Mouse (Mus musculus): ENCODE data around the gene Olfr1475. TPM values are rescaled to one million over a fixed set of nuclear protein-coding genes. Genes with fewer than 3 reads are reported as not detected.
"Not testable (repeated sequence)": the region's sequence is repeated elsewhere in the genome, so short reads cannot be mapped to it uniquely, and the experiment has no call there.

Olfr1475 gene
- not detected in 2 replicates for polyA plus RNA-seq (2015; fragmentation: Nextera tagmentation; extraction: Ambion mirVana)

DNA sequence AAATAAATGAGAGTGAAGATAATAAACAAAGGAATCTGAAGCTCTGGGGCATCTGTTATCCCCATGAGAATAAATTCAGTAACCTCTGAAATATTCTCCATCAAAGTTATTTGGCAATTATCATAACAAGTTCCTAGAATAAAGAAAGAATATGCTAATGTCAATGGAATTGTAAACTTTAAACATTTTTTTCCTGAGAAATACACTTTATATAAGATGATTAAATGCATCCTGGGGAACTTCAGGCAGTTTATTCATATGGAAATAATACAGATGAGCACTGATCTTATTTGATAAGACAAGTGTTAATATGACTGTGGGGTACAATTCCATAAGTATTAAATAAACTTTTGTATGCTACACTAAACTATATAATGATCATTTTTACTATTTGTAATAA, at the start of gene Olfr1475:
Olfr1475 (minus strand) TSS at position 101 of the 400 bp plus-strand sequence.
- Histone ChIP-seq H3K36me3 (ENCODE audit: insufficient read depth, low read length) (no peaks in the 10 kb centered on the region), H3K4me3 (ENCODE audit: low read depth, low read length) (no peak within 1 kb of the TSS), H3K4me2 (replicated peaks; ENCODE audit: low read depth, low read length) (no peak within 1 kb of the TSS), H3K9ac (replicated peaks; ENCODE audit: low read depth) (no peak within 1 kb of the TSS), H3K4me1 (ENCODE audit: insufficient read depth, low read depth, low read length) (no peaks in the 10 kb centered on the region), H3K9me3 (ENCODE audit: low read length) (no peaks in the 10 kb centered on the region), H3K27ac (ENCODE audit: low read length) (no peak within 1 kb of the TSS), H3K27me3 (replicated peaks; ENCODE audit: insufficient read depth, low read length) (no peaks in the 10 kb centered on the region)
- ATAC-seq (no peak), DNase-seq (ENCODE audit: low spot score) (no peak)
- no peak for TF ChIP-seq CTCF (IDR thresholded peaks at IDR 0.05)
- no peak for TF ChIP-seq EP300 (IDR thresholded peaks at IDR 0.05)

- 0 out of 2 replicates have a peak, but pooled peaks cover 2% of the 10 kb centered on the region for H3K9me3 ChIP-seq (ENCODE audit: low read length)
- ATAC-seq (no peak), DNase-seq (ENCODE audit: low spot score) (no peak)
- H3K27me3 ChIP-seq (replicated peaks; ENCODE audit: insufficient read depth, low read length), result no peaks in the 10 kb centered on the region
- no peak within 1 kb of the TSS for H3K4me3 ChIP-seq (ENCODE audit: low read depth, low read length)
- WGBS, result 73% methylated on average over 2 of the region's 2 CpGs
- TF ChIP-seq EP300 (IDR thresholded peaks at IDR 0.05) (no peak), CTCF (IDR thresholded peaks at IDR 0.05) (no peak)
- no peaks in the 10 kb centered on the region for H3K4me1 ChIP-seq (ENCODE audit: insufficient read depth, low read depth, low read length)
- H3K27ac ChIP-seq (ENCODE audit: low read length), result no peak within 1 kb of the TSS
- no peak within 1 kb of the TSS for H3K9ac ChIP-seq (replicated peaks; ENCODE audit: low read depth)
- H3K4me2 ChIP-seq (replicated peaks; ENCODE audit: low read depth, low read length), result no peak within 1 kb of the TSS
- no peaks in the 10 kb centered on the region for H3K36me3 ChIP-seq (ENCODE audit: insufficient read depth, low read length)
Observed at GRCm38 (mm10) chr19:13527613-13528012, 47.6 kb upstream of the Olfr1475 start, which contains the start of gene Olfr1480. TSS of gene Olfr1480 (plus strand) at chr19:13527913.

- H3K36me3 ChIP-seq (ENCODE audit: insufficient read depth, low read length), result no peaks in the 10 kb centered on the region
- no peak within 1 kb of the TSS for H3K4me2 ChIP-seq (replicated peaks; ENCODE audit: low read depth, low read length)
- H3K27me3 ChIP-seq (replicated peaks; ENCODE audit: insufficient read depth, low read length), result no peaks in the 10 kb centered on the region
- no peaks in the 10 kb centered on the region for H3K9me3 ChIP-seq (ENCODE audit: low read length)
- no peak within 1 kb of the TSS for H3K4me3 ChIP-seq (ENCODE audit: low read depth, low read length)
- no peak within 1 kb of the TSS for H3K9ac ChIP-seq (replicated peaks; ENCODE audit: low read depth)
- no peak within 1 kb of the TSS for H3K27ac ChIP-seq (ENCODE audit: low read length)
- ATAC-seq (no peak), DNase-seq (ENCODE audit: low spot score) (no peak)
- no peaks in the 10 kb centered on the region for H3K4me1 ChIP-seq (ENCODE audit: insufficient read depth, low read depth, low read length)
- no peak for TF ChIP-seq EP300 (IDR thresholded peaks at IDR 0.05)
- TF ChIP-seq CTCF (IDR thresholded peaks at IDR 0.05), result no peak
- 53% methylated on average over 3 of the region's 3 CpGs for WGBS
Observed at GRCm38 (mm10) chr19:13500246-13500645, 20.2 kb upstream of the Olfr1475 start, which contains the start of gene Olfr1477. TSS of gene Olfr1477 (plus strand) at chr19:13500546.

GRCm38 (mm10) chr19:13469265-13469664, 10.7 kb downstream of the Olfr1475 start, which contains the start of gene Olfr1474:
TSS of gene Olfr1474 (plus strand) at chr19:13469565.
- not testable (repeated sequence) for H3K4me2 ChIP-seq (replicated peaks; ENCODE audit: low read depth, low read length); H3K36me3 ChIP-seq (ENCODE audit: insufficient read depth, low read length); DNase-seq (ENCODE audit: low spot score); H3K27ac ChIP-seq (ENCODE audit: low read length); H3K27me3 ChIP-seq (replicated peaks; ENCODE audit: insufficient read depth, low read length); H3K9ac ChIP-seq (replicated peaks; ENCODE audit: low read depth); ATAC-seq; H3K4me1 ChIP-seq (ENCODE audit: insufficient read depth, low read depth, low read length); H3K9me3 ChIP-seq (ENCODE audit: low read length); H3K4me3 ChIP-seq (ENCODE audit: low read depth, low read length)
- 63% methylated on average over 4 of the region's 4 CpGs for WGBS

DNA sequence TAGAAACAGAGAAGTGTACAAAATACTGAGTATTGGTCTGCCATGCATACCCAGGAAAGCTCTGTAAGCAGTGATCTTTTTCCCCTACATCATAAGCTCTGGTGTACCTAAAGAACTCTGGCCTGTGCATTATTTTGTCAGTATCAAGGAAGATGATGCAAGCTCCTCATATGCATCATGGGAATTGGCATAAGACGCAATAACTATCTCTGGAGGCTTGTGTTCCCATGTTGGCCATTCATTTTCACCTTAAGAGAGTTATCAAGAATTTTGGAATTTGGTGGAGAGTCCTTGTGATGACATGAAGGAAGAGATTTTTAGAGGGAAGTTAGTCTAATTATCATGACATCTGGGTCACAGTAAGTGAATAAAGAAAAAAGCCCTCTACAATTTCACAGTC, 24.0 kb downstream of the Olfr1475 start, which contains the start of gene Olfr1472:
Olfr1472 (minus strand) TSS at position 101 of the 400 bp plus-strand sequence.
- H3K36me3 ChIP-seq (ENCODE audit: insufficient read depth, low read length), result no peaks in the 10 kb centered on the region
- no peak for ATAC-seq
- H3K9me3 ChIP-seq (ENCODE audit: low read length), result no peaks in the 10 kb centered on the region
- WGBS, result 73% methylated on average over 1 of the region's 1 CpGs
- no peak for TF ChIP-seq EP300 (IDR thresholded peaks at IDR 0.05)
- TF ChIP-seq CTCF (IDR thresholded peaks at IDR 0.05), result no peak
- H3K27me3 ChIP-seq (replicated peaks; ENCODE audit: insufficient read depth, low read length), result no peaks in the 10 kb centered on the region
- no peak within 1 kb of the TSS for H3K27ac ChIP-seq (ENCODE audit: low read length)
- DNase-seq (ENCODE audit: low spot score), result no peak
- no peaks in the 10 kb centered on the region for H3K4me1 ChIP-seq (ENCODE audit: insufficient read depth, low read depth, low read length)
- no peak within 1 kb of the TSS for H3K9ac ChIP-seq (replicated peaks; ENCODE audit: low read depth)
- no peak within 1 kb of the TSS for H3K4me2 ChIP-seq (replicated peaks; ENCODE audit: low read depth, low read length)
- no peak within 1 kb of the TSS for H3K4me3 ChIP-seq (ENCODE audit: low read depth, low read length)

DNA sequence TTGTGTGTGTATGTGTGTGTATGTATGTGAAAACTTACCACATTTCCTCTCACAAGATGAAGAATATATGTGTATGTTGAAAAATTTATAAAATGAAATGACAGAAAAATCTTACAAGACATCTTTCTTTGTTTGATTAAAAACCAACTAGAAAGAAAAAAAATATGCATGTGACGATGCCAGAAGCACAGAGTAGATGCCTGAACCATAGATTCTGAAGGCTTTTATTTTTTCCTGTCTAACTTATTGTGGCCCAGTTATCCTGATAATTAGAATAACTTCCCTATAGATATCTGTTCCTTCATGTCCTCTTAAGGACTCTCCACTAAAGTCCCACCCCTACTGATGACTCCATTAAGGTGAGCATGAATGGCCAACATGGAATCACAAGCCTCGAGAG, 36.9 kb downstream of the Olfr1475 start, which contains the start of gene Olfr1471:
Olfr1471 (plus strand) TSS at position 301 of the 400 bp plus-strand sequence.
- H3K27me3 ChIP-seq (replicated peaks; ENCODE audit: insufficient read depth, low read length); H3K9me3 ChIP-seq (ENCODE audit: low read length); ATAC-seq; DNase-seq (ENCODE audit: low spot score); H3K4me3 ChIP-seq (ENCODE audit: low read depth, low read length); H3K36me3 ChIP-seq (ENCODE audit: insufficient read depth, low read length); H3K27ac ChIP-seq (ENCODE audit: low read length); H3K4me1 ChIP-seq (ENCODE audit: insufficient read depth, low read depth, low read length); H3K4me2 ChIP-seq (replicated peaks; ENCODE audit: low read depth, low read length); H3K9ac ChIP-seq (replicated peaks; ENCODE audit: low read depth): not testable (repeated sequence)
- WGBS, result 48% methylated on average over 2 of the region's 2 CpGs

Other genes starting within 250 kb of the Olfr1475 start
- gene Olfr1463, start 248.9 kb downstream of the Olfr1475 start, polyA plus RNA-seq (2015; fragmentation: Nextera tagmentation; extraction: Ambion mirVana), result not detected in 2 replicates
- not detected in 2 replicates for gene Olfr1465, start 164.7 kb downstream of the Olfr1475 start, polyA plus RNA-seq (2015; fragmentation: Nextera tagmentation; extraction: Ambion mirVana)
- not detected in 2 replicates for gene Olfr1466, start 141.3 kb downstream of the Olfr1475 start, polyA plus RNA-seq (2015; fragmentation: Nextera tagmentation; extraction: Ambion mirVana)
- not detected in 2 replicates for gene Olfr1467, start 118.0 kb downstream of the Olfr1475 start, polyA plus RNA-seq (2015; fragmentation: Nextera tagmentation; extraction: Ambion mirVana)
- gene Olfr1469, start 72.3 kb downstream of the Olfr1475 start, polyA plus RNA-seq (2015; fragmentation: Nextera tagmentation; extraction: Ambion mirVana), result not detected in 2 replicates
- gene Olfr1471, start 36.8 kb downstream of the Olfr1475 start, polyA plus RNA-seq (2015; fragmentation: Nextera tagmentation; extraction: Ambion mirVana), result not detected in 2 replicates
- not detected in 2 replicates for gene Olfr1472, start 24.1 kb downstream of the Olfr1475 start, polyA plus RNA-seq (2015; fragmentation: Nextera tagmentation; extraction: Ambion mirVana)
- gene Olfr1474, start 10.6 kb downstream of the Olfr1475 start, polyA plus RNA-seq (2015; fragmentation: Nextera tagmentation; extraction: Ambion mirVana), result not detected in 2 replicates
- not detected in 2 replicates for gene Olfr1477, start 20.4 kb upstream of the Olfr1475 start, polyA plus RNA-seq (2015; fragmentation: Nextera tagmentation; extraction: Ambion mirVana)
- not detected in 2 replicates for gene Olfr1480, start 47.7 kb upstream of the Olfr1475 start, polyA plus RNA-seq (2015; fragmentation: Nextera tagmentation; extraction: Ambion mirVana)
- gene Olfr1484, start 103.3 kb upstream of the Olfr1475 start, polyA plus RNA-seq (2015; fragmentation: Nextera tagmentation; extraction: Ambion mirVana), result not detected in 2 replicates
- not detected in 2 replicates for gene Olfr1487, start 137.2 kb upstream of the Olfr1475 start, polyA plus RNA-seq (2015; fragmentation: Nextera tagmentation; extraction: Ambion mirVana)
- not detected in 2 replicates for gene Olfr1489, start 151.4 kb upstream of the Olfr1475 start, polyA plus RNA-seq (2015; fragmentation: Nextera tagmentation; extraction: Ambion mirVana)
- gene Olfr1490, start 170.9 kb upstream of the Olfr1475 start, polyA plus RNA-seq (2015; fragmentation: Nextera tagmentation; extraction: Ambion mirVana), result not detected in 2 replicates
- not detected in 2 replicates for gene Olfr1491, start 217.1 kb upstream of the Olfr1475 start, polyA plus RNA-seq (2015; fragmentation: Nextera tagmentation; extraction: Ambion mirVana)
- gene Olfr1493-ps1, start 243.1 kb upstream of the Olfr1475 start, polyA plus RNA-seq (2015; fragmentation: Nextera tagmentation; extraction: Ambion mirVana), result not detected in 2 replicates

Measured in lung, postnatal 0 days (tissue).